Mouse (Mus musculus) midbrain, postnatal 0 days (tissue): ENCODE data around the gene Lrfn2. TPM values are rescaled to one million over a fixed set of nuclear protein-coding genes. Genes with fewer than 3 reads are reported as not detected.

Experiments
- ATAC-seq: fragments of 200-750 bp; cut with Nextera tagmentation; 2 replicates; pipeline ENCODE4 v1.8.0; 2017; ENCODE audit warnings: moderate number of reproducible peaks, mild to moderate bottlenecking, moderate TSS enrichment, moderate library complexity; ENCODE audit not compliant: low FRiP score
- DNase-seq: peaks from one replicate; pipeline ENCODE4 v3.0.0-alpha.2; 2015; ENCODE audit warnings: low spot score
- H3K27ac ChIP-seq: fragments of 300-500 bp; sonication (generic); 2 replicates; pipeline ENCODE4 v1.5.1; 2014; ENCODE audit warnings: low read depth, mild to moderate bottlenecking, low read length, mixed read lengths
- H3K27me3 ChIP-seq: fragments of 300-500 bp; sonication (generic); 2 replicates; pipeline ENCODE4 v1.6.1; 2014; ENCODE audit warnings: low read length, control low read depth, mixed read lengths; ENCODE audit not compliant: insufficient read depth
- H3K36me3 ChIP-seq: fragments of 300-500 bp; sonication (generic); 2 replicates; pipeline ENCODE4 v1.6.1; 2014; ENCODE audit warnings: low read length, control low read depth, mixed read lengths; ENCODE audit not compliant: insufficient read depth
- H3K4me1 ChIP-seq: fragments of 300-500 bp; sonication (generic); 2 replicates; pipeline ENCODE4 v1.6.1; 2014; ENCODE audit warnings: mild to moderate bottlenecking, control low read depth, antibody characterized with exemption, low read length, mixed read lengths; ENCODE audit not compliant: insufficient read depth
- H3K4me2 ChIP-seq: fragments of 300-500 bp; sonication (generic); 2 replicates; pipeline ENCODE4 v1.6.1; 2014; ENCODE audit warnings: low read depth, mild to moderate bottlenecking, low read length, mixed read lengths; ENCODE audit not compliant: poor library complexity, severe bottlenecking
- H3K4me3 ChIP-seq: fragments of 300-500 bp; sonication (generic); 2 replicates; pipeline ENCODE4 v1.5.1; 2014; ENCODE audit warnings: low read depth, mild to moderate bottlenecking, low read length, moderate library complexity
- H3K9ac ChIP-seq: fragments of 300-500 bp; sonication (generic); replicated peaks from 2 replicates; pipeline ENCODE4 v1.6.1; 2014; ENCODE audit warnings: mild to moderate bottlenecking, low read length, moderate library complexity, mixed read lengths; ENCODE audit not compliant: poor library complexity, severe bottlenecking
- H3K9me3 ChIP-seq: fragments of 300-500 bp; sonication (generic); 2 replicates; pipeline ENCODE4 v1.6.1; 2016; ENCODE audit warnings: low read length, control low read depth
- CTCF ChIP-seq: IDR thresholded peaks from 2 replicates; pipeline ENCODE4 v1.5.1; 2016; ENCODE audit warnings: antibody characterized with exemption, mild to moderate bottlenecking
- WGBS: fragments of 180-500 bp; shearing (Covaris S2); extraction: QIAGEN DNeasy Blood & Tissue Kit; methylation state at CpG from one replicate; pipeline ENCODE4 v1.1.7; 2014; 5-methylcytosine and 5-hydroxymethylcytosine counted together
- polyA plus RNA-seq: library from polyadenylated mRNA; unstranded; fragments of >200 nt; fragmentation: Nextera tagmentation; extraction: Ambion mirVana; gene quantifications from 2 replicates; pipeline ENCODE4 v1.2.1, GENCODE M21; 2015
- total RNA-seq: library from RNA; depleted of rRNA; stranded (reverse); fragments of >200 nt; gene quantifications from 2 replicates; pipeline ENCODE4 v1.2.3, GENCODE M21; 2014

Lrfn2 gene
- total and polyA plus RNA-seq, 2 experiments from 2014 or later = 17.3 to 40.7 TPM

DNA sequence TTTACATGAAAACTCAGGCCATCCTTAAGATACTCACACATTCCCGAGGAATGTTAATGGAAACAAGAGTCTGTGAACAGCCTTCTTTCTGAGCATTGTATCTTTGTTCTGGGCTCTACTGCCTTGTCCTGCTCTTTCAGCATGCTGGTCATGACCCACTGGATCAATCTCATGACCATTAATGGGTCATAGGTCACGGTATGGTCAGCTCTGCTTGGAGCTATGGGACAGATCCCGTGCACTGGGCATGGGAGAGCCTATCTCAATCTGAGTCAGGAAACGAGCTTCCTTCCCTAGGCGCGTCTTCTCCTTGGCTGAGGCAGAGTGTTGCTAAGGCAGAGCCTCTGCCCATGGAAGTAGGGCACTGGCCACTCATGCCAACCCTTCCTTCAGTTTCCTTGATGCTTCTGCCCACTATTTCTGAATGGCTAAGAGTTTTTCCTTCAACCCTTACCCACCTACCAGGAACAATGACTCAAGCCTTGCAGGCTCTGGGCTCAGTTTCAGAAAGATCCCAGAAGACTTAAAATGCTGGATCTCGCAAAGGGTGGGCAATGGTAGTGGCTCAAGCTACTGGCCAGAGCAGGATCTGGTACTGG lies 24.0 kb downstream of the Lrfn2 start:
- DNase-seq (no peak), ATAC-seq (no peak)
- Histone ChIP-seq H3K9me3 (no peaks in the 10 kb centered on the region), H3K9ac (no peak overlapping the region), H3K27me3 (no peaks in the 10 kb centered on the region), H3K27ac (no peak overlapping the region), H3K4me1 (no peaks in the 10 kb centered on the region), H3K4me2 (no peak overlapping the region), H3K36me3 (no peaks in the 10 kb centered on the region; the same call in 1 of the 2 replicates), H3K4me3 (no peak overlapping the region)
- TF ChIP-seq CTCF = no peak
- WGBS = 85% methylated on average over 7 of the region's 7 CpGs

DNA sequence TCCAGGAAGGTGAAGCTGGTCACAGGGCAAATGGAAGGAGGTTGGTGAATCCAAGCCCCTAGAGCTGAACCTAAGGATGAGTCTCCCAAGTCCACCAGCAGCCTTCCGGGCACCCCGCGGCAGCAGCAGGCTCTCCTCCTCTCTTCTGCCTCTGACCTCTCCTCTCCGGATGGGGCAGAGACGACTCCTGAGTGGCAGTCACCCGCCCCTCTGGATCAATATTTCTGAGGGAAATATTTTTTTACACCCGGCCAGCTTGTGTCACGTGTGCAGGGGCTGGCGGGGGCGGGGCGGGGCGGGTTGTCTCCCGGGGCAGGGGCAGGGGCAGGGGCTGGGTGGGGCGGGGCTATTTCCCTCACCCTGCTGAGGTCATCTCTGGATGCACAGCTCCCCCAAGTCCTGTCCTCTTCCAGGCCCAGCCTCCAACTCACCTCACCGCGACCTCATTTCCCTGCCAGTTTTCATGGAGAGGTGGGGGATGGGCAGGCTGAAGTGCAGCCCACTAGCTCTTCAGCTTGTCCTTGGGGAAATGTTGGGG lies 28.1 kb downstream of the Lrfn2 start:
- Histone ChIP-seq H3K36me3 (peaks cover 2% of the 10 kb centered on the region; the same call in 1 of the 2 replicates), H3K9ac (no peak overlapping the region), H3K4me1 (no peaks in the 10 kb centered on the region), H3K4me2 (peak overlapping the region; percentile 18; the same call in 1 of the 2 replicates), H3K4me3 (no peak overlapping the region), H3K9me3 (no peaks in the 10 kb centered on the region), H3K27me3 (no peaks in the 10 kb centered on the region), H3K27ac (no peak overlapping the region)
- TF ChIP-seq CTCF = no peak
- 10% methylated on average over 16 of the region's 16 CpGs for WGBS
- DNase-seq (peak; percentile 28), ATAC-seq (no peak)

DNA sequence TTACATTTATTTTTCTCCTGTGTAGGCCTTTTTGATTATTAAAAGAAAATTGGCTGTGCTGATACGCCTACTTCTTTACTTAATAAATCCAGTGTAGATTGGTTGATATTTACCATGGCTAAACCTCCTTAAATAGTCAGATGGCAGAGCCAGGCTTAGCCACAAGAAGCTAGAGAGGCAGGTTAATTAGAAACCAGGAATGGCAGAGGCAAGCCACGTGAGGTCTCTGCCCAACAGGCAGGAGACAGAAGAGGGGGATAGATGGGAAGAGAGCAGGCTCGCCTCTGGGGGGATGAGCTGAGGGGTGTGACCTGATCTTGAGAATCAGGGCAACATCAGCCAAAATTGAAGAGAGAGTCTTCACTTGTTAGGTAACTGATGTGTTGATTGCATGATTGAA lies 30.5 kb downstream of the Lrfn2 start:
- Histone ChIP-seq H3K27me3 (no peaks in the 10 kb centered on the region), H3K9ac (no peak overlapping the region), H3K4me1 (no peaks in the 10 kb centered on the region), H3K27ac (no peak overlapping the region), H3K36me3 (peaks cover 2% of the 10 kb centered on the region; the same call in 1 of the 2 replicates), H3K9me3 (no peaks in the 10 kb centered on the region), H3K4me2 (no peak overlapping the region), H3K4me3 (no peak overlapping the region)
- 60% methylated on average over 3 of the region's 3 CpGs for WGBS
- DNase-seq (no peak), ATAC-seq (no peak)
- TF ChIP-seq CTCF = no peak

DNA sequence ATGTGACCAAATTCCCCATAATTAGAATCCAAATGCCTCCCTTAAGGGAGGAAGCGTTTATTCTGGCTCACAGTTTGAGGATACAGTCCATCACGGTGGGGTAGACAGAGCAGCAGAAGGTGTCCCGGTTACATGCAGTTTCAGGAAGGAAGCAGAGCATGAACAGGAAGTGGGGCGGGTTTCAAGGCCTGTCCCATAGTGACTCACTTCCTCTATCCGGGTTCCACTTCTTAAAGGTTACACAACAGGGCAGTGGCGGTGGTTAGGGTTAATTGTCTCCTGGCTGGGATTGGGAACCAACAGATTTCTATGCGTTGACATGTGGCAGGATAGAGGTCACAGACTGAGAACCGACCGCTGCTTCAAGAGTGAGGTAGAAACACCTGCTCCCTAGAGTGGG lies 31.6 kb downstream of the Lrfn2 start:
- Histone ChIP-seq H3K4me1 (no peaks in the 10 kb centered on the region), H3K27me3 (no peaks in the 10 kb centered on the region), H3K9ac (no peak overlapping the region), H3K9me3 (no peaks in the 10 kb centered on the region), H3K27ac (no peak overlapping the region), H3K36me3 (peaks cover 2% of the 10 kb centered on the region; the same call in 1 of the 2 replicates), H3K4me2 (no peak overlapping the region), H3K4me3 (no peak overlapping the region)
- TF ChIP-seq CTCF = no peak
- WGBS = 88% methylated on average over 9 of the region's 9 CpGs
- no peak for DNase-seq
- ATAC-seq = no peak

DNA sequence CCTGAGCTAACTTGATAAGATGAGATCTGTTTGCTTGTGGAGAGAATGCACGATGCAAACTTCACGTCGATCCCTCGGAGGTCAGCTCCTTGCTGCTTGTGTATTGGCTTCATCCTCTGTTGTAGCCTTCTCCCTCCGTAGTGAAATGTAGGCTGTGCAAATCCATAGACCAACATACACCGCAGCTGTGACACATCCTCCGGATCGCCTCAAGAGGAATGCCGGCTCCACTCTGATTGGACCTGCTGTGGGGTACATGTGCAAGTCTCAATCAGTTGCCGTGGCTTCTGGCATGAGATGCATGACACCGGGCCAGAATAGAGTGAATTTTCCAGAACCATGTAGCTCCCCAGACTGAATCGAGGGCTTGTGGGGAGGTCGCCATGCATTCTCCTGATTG lies 36.1 kb downstream of the Lrfn2 start:
- DNase-seq (no peak), ATAC-seq (no peak)
- H3K27ac ChIP-seq = no peak overlapping the region
- H3K4me1 ChIP-seq = no peaks in the 10 kb centered on the region
- no peak for TF ChIP-seq CTCF
- no peak overlapping the region for H3K4me3 ChIP-seq
- 90% methylated on average over 13 of the region's 13 CpGs for WGBS
- no peak overlapping the region for H3K9ac ChIP-seq
- H3K4me2 ChIP-seq = no peak overlapping the region
- no peaks in the 10 kb centered on the region for H3K9me3 ChIP-seq
- no peaks in the 10 kb centered on the region for H3K27me3 ChIP-seq
- H3K36me3 ChIP-seq = peaks cover 2% of the 10 kb centered on the region; the same call in 1 of the 2 replicates

DNA sequence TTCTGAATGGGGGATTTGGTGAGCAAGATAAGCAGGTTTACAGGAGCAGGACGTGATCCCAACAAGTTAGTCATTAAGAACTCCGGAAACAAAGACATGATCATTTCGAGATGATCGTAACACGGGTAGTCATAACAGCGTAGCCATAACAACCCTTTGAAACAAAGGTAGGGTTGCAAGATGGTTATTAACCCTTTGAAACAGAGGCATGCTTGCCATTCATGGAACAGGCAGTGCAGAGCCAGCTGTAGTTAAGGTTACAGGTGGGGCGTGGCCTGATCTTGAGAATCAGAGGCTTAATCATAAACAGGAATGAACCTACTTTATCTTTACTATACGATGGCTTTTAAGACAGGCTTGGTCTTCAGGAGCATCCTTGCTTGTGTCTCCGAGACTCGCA lies 39.1 kb downstream of the Lrfn2 start:
- Histone ChIP-seq H3K9ac (no peak overlapping the region), H3K4me1 (peaks cover 10% of the 10 kb centered on the region), H3K27ac (no peak overlapping the region), H3K36me3 (no peaks in the 10 kb centered on the region), H3K4me2 (no peak overlapping the region), H3K9me3 (no peaks in the 10 kb centered on the region), H3K4me3 (no peak overlapping the region), H3K27me3 (no peaks in the 10 kb centered on the region)
- DNase-seq = no peak
- no peak for TF ChIP-seq CTCF
- WGBS = 68% methylated on average over 10 of the region's 10 CpGs
- ATAC-seq = no peak
